Mouse (Mus musculus): ENCODE measurements around the gene Gtf2ird2. TPM values are rescaled to one million over a fixed set of nuclear protein-coding genes. Genes with fewer than 3 reads are reported as not detected.

Gene Gtf2ird2
- polyA plus RNA-seq, 1 experiment from 2014 or later, result 5.1 TPM

GRCm38 (mm10) chr5:134164688-134165087, 19.1 kb upstream of the Gtf2ird2 start:
- no peak; the same call in 1 of the 2 replicates for ATAC-seq (replicated peaks; ENCODE audit: insufficient number of reproducible peaks, insufficient read depth, low FRiP score, low read depth)
- 44% methylated on average over 5 of the region's 5 CpGs for WGBS

GRCm38 (mm10) chr5:134166642-134167041, 17.2 kb upstream of the Gtf2ird2 start:
- H3K36me3 ChIP-seq, result peaks cover 35% of the 10 kb centered on the region
- H3K27me3 ChIP-seq, result no peaks in the 10 kb centered on the region
- H3K4me1 ChIP-seq (replicated peaks), result peaks cover 8% of the 10 kb centered on the region
- H3K4me2 ChIP-seq, result no peak overlapping the region
- H3K27ac ChIP-seq, result no peak overlapping the region
- H3K9me3 ChIP-seq (replicated peaks), result no peaks in the 10 kb centered on the region
- WGBS, result 86% methylated on average over 7 of the region's 7 CpGs
- no peak overlapping the region for H3K9ac ChIP-seq
- ATAC-seq (replicated peaks; ENCODE audit: insufficient number of reproducible peaks, insufficient read depth, low FRiP score, low read depth), result no peak
- H3K4me3 ChIP-seq, result no peak overlapping the region

More at GRCm38 (mm10) chr5:134164688-134165087, 19.1 kb upstream of the Gtf2ird2 start:
- no peak overlapping the region; the same call in 1 of the 2 replicates for H3K27ac ChIP-seq
- H3K36me3 ChIP-seq, result peaks cover 34% of the 10 kb centered on the region
- H3K4me3 ChIP-seq, result no peak overlapping the region
- H3K4me2 ChIP-seq, result no peak overlapping the region
- H3K4me1 ChIP-seq (replicated peaks), result peaks cover 8% of the 10 kb centered on the region
- H3K9ac ChIP-seq, result 0 out of 2 replicates have a peak overlapping the region, but pooled peaks have one; percentile 14
- H3K9me3 ChIP-seq (replicated peaks), result no peaks in the 10 kb centered on the region
- no peaks in the 10 kb centered on the region for H3K27me3 ChIP-seq

GRCm38 (mm10) chr5:134168033-134168432, 15.8 kb upstream of the Gtf2ird2 start:
- H3K4me1 ChIP-seq (replicated peaks), result peaks cover 8% of the 10 kb centered on the region
- no peaks in the 10 kb centered on the region for H3K27me3 ChIP-seq

GRCm38 (mm10) chr5:134169231-134169630, 14.6 kb upstream of the Gtf2ird2 start:
- Histone ChIP-seq H3K4me3 (no peak overlapping the region), H3K27ac (no peak overlapping the region), H3K36me3 (peaks cover 20% of the 10 kb centered on the region), H3K9me3 (replicated peaks) (no peaks in the 10 kb centered on the region), H3K4me2 (no peak overlapping the region), H3K9ac (no peak overlapping the region), H3K4me1 (replicated peaks) (peaks cover 8% of the 10 kb centered on the region), H3K27me3 (no peaks in the 10 kb centered on the region)
- WGBS, result 87% methylated on average over 10 of the region's 10 CpGs
- ATAC-seq (replicated peaks; ENCODE audit: insufficient number of reproducible peaks, insufficient read depth, low FRiP score, low read depth), result no peak

More at GRCm38 (mm10) chr5:134168033-134168432, 15.8 kb upstream of the Gtf2ird2 start:
- Histone ChIP-seq H3K4me3 (no peak overlapping the region), H3K36me3 (peaks cover 28% of the 10 kb centered on the region), H3K4me2 (no peak overlapping the region), H3K9me3 (replicated peaks) (no peaks in the 10 kb centered on the region), H3K9ac (no peak overlapping the region), H3K27ac (no peak overlapping the region)
- no peak for ATAC-seq (replicated peaks; ENCODE audit: insufficient number of reproducible peaks, insufficient read depth, low FRiP score, low read depth)
- WGBS, result 86% methylated on average over 9 of the region's 9 CpGs

GRCm38 (mm10) chr5:134170167-134170566, 13.7 kb upstream of the Gtf2ird2 start:
- no peak for ATAC-seq (replicated peaks; ENCODE audit: insufficient number of reproducible peaks, insufficient read depth, low FRiP score, low read depth)
- Histone ChIP-seq H3K27ac (no peak overlapping the region), H3K4me1 (replicated peaks) (peaks cover under 1% of the 10 kb centered on the region), H3K36me3 (peaks cover 20% of the 10 kb centered on the region), H3K9ac (no peak overlapping the region), H3K4me3 (no peak overlapping the region), H3K9me3 (replicated peaks) (no peaks in the 10 kb centered on the region), H3K27me3 (no peaks in the 10 kb centered on the region), H3K4me2 (no peak overlapping the region)
- 88% methylated on average over 8 of the region's 8 CpGs for WGBS

- H3K27me3 ChIP-seq, result no peaks in the 10 kb centered on the region
- no peak for ATAC-seq (replicated peaks; ENCODE audit: insufficient number of reproducible peaks, insufficient read depth, low FRiP score, low read depth)
- peaks cover 8% of the 10 kb centered on the region for H3K4me1 ChIP-seq (replicated peaks)
- no peak overlapping the region for H3K4me2 ChIP-seq
- H3K36me3 ChIP-seq, result peaks cover 12% of the 10 kb centered on the region
- no peak overlapping the region for H3K4me3 ChIP-seq
- 40% methylated on average over 4 of the region's 4 CpGs for WGBS
- H3K9me3 ChIP-seq (replicated peaks), result no peaks in the 10 kb centered on the region
- H3K9ac ChIP-seq, result no peak overlapping the region
- H3K27ac ChIP-seq, result no peak overlapping the region
Observed at GRCm38 (mm10) chr5:134173206-134173605, 10.6 kb upstream of the Gtf2ird2 start.

GRCm38 (mm10) chr5:134175696-134176095, 8.1 kb upstream of the Gtf2ird2 start:
- peaks cover 8% of the 10 kb centered on the region for H3K4me1 ChIP-seq (replicated peaks)
- peak overlapping the region; percentile 80 for H3K9ac ChIP-seq
- WGBS, result 11% methylated on average over 10 of the region's 10 CpGs
- ATAC-seq (replicated peaks; ENCODE audit: insufficient number of reproducible peaks, insufficient read depth, low FRiP score, low read depth), result no peak
- H3K9me3 ChIP-seq (replicated peaks), result no peaks in the 10 kb centered on the region
- peak overlapping the region; percentile 83 for H3K4me2 ChIP-seq
- H3K27me3 ChIP-seq, result no peaks in the 10 kb centered on the region
- peaks cover 6% of the 10 kb centered on the region; the same call in 1 of the 2 replicates for H3K36me3 ChIP-seq
- H3K4me3 ChIP-seq, result peak overlapping the region; percentile 99
- peak overlapping the region; percentile 86 for H3K27ac ChIP-seq

- peak within 1 kb of the TSS; percentile 80 for H3K9ac ChIP-seq
- peak; percentile 87 for ATAC-seq (replicated peaks; ENCODE audit: insufficient number of reproducible peaks, insufficient read depth, low FRiP score, low read depth)
- WGBS, result under 1% methylated on average over 72 of the region's 72 CpGs
- H3K4me1 ChIP-seq (replicated peaks), result peaks cover 8% of the 10 kb centered on the region
- H3K4me3 ChIP-seq, result peak within 1 kb of the TSS; percentile 99
- peak within 1 kb of the TSS; percentile 86 for H3K27ac ChIP-seq
- no peaks in the 10 kb centered on the region for H3K27me3 ChIP-seq
- no peaks in the 10 kb centered on the region for H3K9me3 ChIP-seq (replicated peaks)
- 0 out of 2 replicates have a peak, but pooled peaks cover under 1% of the 10 kb centered on the region for H3K36me3 ChIP-seq
- peak within 1 kb of the TSS; percentile 83 for H3K4me2 ChIP-seq
Observed at GRCm38 (mm10) chr5:134176169-134176881, 7.5 kb upstream of the Gtf2ird2 start, which contains the start of gene Rcc1l. Gene Rcc1l, minus strand, starts transcription at chr5:134176774.

- H3K9ac ChIP-seq, result no peak overlapping the region
- no peak for ATAC-seq (replicated peaks; ENCODE audit: insufficient number of reproducible peaks, insufficient read depth, low FRiP score, low read depth)
- no peaks in the 10 kb centered on the region for H3K9me3 ChIP-seq (replicated peaks)
- WGBS, result 72% methylated on average over 7 of the region's 7 CpGs
- no peak overlapping the region for H3K27ac ChIP-seq
- H3K4me2 ChIP-seq, result no peak overlapping the region
- H3K4me1 ChIP-seq (replicated peaks), result peaks cover 23% of the 10 kb centered on the region
- H3K4me3 ChIP-seq, result no peak overlapping the region
- H3K36me3 ChIP-seq, result no peaks in the 10 kb centered on the region
- H3K27me3 ChIP-seq, result no peaks in the 10 kb centered on the region
Observed at GRCm38 (mm10) chr5:134178536-134178935, 5.3 kb upstream of the Gtf2ird2 start.

GRCm38 (mm10) chr5:134179871-134180270, 3.9 kb upstream of the Gtf2ird2 start:
- Histone ChIP-seq H3K4me3 (no peak overlapping the region), H3K4me2 (no peak overlapping the region), H3K9me3 (replicated peaks) (no peaks in the 10 kb centered on the region), H3K9ac (no peak overlapping the region), H3K36me3 (no peaks in the 10 kb centered on the region), H3K27ac (no peak overlapping the region), H3K27me3 (no peaks in the 10 kb centered on the region), H3K4me1 (replicated peaks) (peaks cover 25% of the 10 kb centered on the region)
- ATAC-seq (replicated peaks; ENCODE audit: insufficient number of reproducible peaks, insufficient read depth, low FRiP score, low read depth), result no peak
- WGBS, result 24% methylated on average over 7 of the region's 7 CpGs

GRCm38 (mm10) chr5:134182172-134182571, 1.6 kb upstream of the Gtf2ird2 start:
- Histone ChIP-seq H3K4me1 (replicated peaks) (peaks cover 17% of the 10 kb centered on the region), H3K27ac (peak overlapping the region; percentile 8), H3K9me3 (replicated peaks) (no peaks in the 10 kb centered on the region), H3K4me2 (no peak overlapping the region), H3K27me3 (no peaks in the 10 kb centered on the region), H3K4me3 (no peak overlapping the region), H3K9ac (no peak overlapping the region), H3K36me3 (no peaks in the 10 kb centered on the region)
- 50% methylated on average over 3 of the region's 3 CpGs for WGBS
- ATAC-seq (replicated peaks; ENCODE audit: insufficient number of reproducible peaks, insufficient read depth, low FRiP score, low read depth), result no peak

GRCm38 (mm10) chr5:134182735-134183134, 1.1 kb upstream of the Gtf2ird2 start:
- H3K27me3 ChIP-seq, result no peaks in the 10 kb centered on the region
- H3K36me3 ChIP-seq, result no peaks in the 10 kb centered on the region
- no peak for ATAC-seq (replicated peaks; ENCODE audit: insufficient number of reproducible peaks, insufficient read depth, low FRiP score, low read depth)
- H3K4me2 ChIP-seq, result peak overlapping the region; percentile 81
- H3K27ac ChIP-seq, result peak overlapping the region; percentile 8
- H3K4me1 ChIP-seq (replicated peaks), result peaks cover 17% of the 10 kb centered on the region
- WGBS, result 45% methylated on average over 4 of the region's 4 CpGs
- H3K9ac ChIP-seq, result no peak overlapping the region
- no peaks in the 10 kb centered on the region for H3K9me3 ChIP-seq (replicated peaks)
- H3K4me3 ChIP-seq, result 0 out of 2 replicates have a peak overlapping the region, but pooled peaks have one; percentile 68

Measured in heart, embryonic 15.5 days (tissue).